Mouse (Mus musculus): Measurements from ENCODE around the gene Nomo1. TPM values are rescaled to one million over a fixed set of nuclear protein-coding genes. Genes with fewer than 3 reads are reported as not detected.
A peak's percentile ranks its signal among the peaks of the same experiment; 100 is the strongest.

The Nomo1 gene
- total RNA-seq (2021): 100 to 1,000 TPM; 103 to 109 TPM

DNA sequence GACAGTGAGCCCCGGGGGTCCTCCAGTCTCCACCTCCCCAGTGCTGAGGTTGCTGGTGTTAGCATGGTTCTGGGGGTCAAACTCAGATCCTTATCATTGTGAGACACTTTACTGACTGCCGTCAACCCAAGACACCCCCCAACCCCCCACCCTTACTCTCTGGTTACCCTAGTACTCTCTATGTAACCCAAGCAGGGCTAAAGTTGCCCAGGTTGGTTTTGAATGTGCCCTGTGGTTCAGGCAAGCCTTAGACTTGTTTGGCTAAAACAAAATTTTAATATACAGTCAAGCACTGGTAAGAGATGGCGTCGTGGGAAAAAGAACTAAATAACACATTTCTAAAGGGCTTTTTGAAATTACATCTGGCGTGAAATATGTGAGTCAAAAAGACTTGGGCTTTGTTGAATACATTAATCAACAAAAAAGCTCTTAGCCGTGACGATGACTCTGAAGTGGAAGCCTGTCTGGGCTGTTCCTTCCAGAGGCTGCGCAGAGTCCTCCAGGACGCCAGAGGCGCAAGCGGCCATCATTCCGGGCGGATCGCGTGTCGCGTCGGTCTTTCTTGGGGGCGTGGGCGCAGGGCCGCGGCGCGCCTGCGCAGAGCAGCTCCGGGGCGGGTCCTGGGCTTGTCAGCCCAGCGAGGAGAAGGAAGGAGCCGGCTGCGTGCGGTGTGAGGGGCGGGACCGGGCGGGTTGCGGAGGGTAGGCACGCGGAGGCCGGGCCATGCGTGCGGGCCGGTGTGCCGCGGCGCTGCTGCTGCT is at the start of gene Nomo1:
Gene Nomo1 (plus strand): TSS at position 590 of the 761 bp plus-strand sequence.
- peak; percentile 95 to 99 for DNase-seq (ENCODE audit: extremely low spot score in 1 of 2, low spot score in 1 of 2)

DNA sequence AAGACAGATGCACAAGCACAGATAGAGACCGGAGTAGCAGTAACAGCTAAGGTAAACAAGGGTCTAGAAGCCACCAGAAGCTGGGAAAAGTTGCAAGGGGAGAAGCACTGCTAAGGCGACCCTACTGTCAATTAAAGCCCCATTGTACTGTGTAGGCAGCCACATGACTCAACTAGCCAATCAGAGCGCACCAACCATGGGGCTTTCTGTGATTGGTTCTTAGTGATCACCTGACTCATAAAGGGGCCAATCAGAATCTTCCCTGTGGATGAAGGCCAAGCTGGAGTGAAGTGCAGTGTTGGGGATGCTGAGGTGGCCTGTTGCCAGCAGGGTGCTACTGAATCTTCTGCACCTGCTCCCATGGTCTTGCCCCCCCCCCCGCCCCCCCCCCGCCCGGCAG is 46.6 kb upstream of the Nomo1 start:
- no peak for DNase-seq (ENCODE audit: extremely low spot score in 1 of 2, low spot score in 1 of 2)

DNA sequence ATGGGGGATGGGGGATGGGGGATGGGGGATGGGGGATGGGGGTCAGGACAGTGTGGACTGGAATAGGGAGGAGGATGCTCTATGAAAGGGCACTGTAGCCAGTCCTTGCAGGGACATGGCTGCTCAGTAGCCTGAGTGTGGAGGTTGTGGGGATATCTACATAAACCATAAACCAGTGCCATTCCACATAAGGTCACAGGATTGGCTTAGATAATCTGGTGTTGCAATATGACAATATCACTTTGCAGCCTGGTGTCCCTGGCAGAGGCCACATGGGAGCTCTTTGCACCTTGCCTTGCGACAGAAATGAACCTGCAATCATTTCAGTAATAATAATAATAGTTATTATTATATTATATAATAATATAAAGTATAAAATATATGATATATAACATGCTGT is 45.2 kb upstream of the Nomo1 start:
- DNase-seq (ENCODE audit: extremely low spot score in 1 of 2, low spot score in 1 of 2): no peak

DNA sequence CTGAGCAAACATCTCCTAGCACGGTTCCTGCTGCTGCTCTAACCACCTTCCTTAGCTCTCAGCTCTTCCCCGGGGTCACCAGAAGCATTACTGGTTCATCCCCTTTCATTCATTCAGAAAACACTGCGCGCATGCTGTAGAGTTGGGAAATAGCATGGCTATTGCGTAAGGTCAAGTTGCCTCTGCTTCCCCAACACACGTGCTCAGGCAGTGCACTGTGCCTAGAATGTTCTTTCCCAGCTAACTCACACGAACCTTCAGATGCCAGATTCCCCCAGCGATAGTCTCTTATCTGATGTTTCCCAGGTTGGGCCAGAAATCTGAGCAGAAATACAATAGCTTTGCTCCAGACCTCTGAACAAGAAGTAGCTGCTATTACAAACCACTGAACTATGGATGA is 41.0 kb upstream of the Nomo1 start:
- DNase-seq (ENCODE audit: extremely low spot score in 1 of 2, low spot score in 1 of 2): no peak

DNA sequence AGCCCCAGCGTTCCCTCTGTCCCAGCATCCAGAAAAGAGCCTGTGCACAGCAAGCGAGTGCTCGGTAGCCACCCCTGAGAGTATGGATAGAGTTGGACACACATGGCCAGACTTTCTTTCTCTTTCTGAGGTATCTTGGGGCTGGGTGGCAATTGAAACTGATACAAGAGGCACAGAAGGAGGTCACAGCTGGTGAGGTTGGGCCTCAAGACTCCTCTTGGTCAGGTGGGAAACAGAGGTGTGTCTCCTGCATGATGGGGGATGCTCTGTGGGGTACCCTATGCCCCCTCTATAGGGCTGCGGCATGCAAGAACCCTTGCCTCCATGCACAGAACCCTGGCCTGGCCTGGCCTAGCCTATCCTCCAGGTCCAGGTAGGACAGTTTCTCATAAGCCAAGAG is 32.9 kb upstream of the Nomo1 start:
- no peak for DNase-seq (ENCODE audit: extremely low spot score in 1 of 2, low spot score in 1 of 2)

DNA sequence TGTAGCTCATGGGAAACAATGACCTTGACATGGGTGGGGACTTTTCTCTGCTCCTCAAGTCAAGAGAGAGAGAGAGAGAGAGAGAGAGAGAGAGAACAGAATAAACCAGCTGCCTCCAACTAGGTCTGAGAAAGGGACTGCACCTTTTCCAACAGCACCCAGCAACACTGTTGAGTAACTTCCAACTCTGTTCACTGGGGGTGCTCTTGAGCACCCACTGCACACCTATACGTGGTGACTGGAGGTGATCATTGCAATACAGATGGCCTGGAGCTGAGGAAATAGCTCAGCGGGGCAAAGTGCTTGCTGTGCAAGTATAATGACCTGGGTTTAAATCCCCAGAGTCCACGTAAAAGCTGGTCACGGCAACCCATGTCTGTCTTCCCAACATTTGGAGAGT is 30.8 kb upstream of the Nomo1 start:
- no peak for DNase-seq (ENCODE audit: extremely low spot score in 1 of 2, low spot score in 1 of 2)

DNA sequence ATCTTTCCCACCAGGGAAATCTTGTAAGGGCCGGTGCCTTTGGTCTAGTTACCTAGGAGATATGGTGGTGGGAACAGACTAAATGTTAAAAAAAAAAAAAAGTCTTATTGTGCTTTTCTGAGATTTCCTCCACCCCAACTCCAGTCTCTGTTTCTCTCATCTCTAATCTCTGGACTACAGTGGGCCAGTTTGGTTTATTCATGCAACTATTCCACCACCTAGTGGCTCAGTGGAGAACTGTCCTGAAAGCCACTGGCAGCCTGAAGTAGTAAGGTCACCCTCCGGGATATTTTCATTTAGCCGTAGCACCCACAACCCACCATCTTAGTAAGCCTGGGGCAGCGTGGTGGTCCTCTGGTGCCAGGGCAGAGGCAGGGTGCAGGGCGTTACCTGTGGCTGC is 23.9 kb upstream of the Nomo1 start:
- DNase-seq (ENCODE audit: extremely low spot score in 1 of 2, low spot score in 1 of 2): peak; percentile 23 to 72

DNA sequence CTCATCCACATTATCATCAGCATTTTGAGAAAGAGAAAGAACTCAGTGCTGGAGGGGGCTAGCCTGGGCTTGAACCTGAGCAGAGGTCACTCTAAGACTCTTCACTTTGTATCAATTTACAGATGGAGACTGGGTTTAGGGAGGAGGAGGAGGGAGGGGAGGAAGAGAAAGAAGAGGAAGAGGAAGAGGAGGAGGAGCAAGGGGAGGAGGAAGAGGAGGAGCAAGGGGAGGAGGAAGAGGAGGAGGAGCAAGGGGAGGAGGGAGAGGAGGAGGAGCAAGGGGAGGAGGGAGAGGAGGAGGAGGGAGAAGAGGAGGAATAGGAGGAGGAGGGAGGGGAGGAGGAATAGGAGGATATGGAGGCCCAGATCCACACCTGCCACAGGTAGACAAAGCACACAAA is 21.4 kb upstream of the Nomo1 start:
- DNase-seq (ENCODE audit: extremely low spot score in 1 of 2, low spot score in 1 of 2): no peak

DNA sequence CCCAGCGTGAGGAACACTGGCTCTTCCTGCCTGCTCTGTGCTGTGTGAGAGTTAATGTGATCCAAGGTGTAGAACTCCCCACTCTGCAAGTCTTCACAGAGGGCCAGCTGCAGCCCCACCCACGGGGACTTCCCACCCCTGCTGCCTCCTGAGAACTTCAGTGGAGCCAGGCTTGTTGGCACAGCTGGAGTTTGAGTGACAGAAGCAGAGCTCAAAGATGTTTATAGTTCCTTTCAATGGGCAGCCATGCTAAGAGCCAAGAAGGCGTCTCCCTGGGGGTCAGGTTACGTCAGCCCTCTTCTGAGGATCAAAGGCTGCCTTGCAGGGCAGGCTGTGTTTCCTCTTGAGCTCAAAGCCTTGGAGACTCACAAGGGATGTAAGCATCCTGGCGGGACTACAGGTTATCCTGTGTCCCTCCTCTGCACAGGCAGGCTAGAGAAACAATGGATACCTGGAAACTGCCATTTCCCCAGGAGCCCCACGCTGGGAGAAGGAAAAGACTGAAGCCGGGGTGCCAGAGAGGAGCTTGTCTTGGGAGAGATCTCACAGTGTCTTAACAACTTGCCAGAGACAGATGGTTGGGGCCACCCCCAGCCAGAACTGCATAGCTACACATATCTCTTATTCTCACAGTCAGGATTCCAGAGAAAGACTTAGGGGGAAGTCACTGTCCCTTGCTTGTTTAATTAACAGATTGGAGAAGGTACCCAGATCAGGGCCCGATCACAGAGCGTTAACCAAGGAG is 20.1 kb upstream of the Nomo1 start:
- no peak for DNase-seq (ENCODE audit: extremely low spot score in 1 of 2, low spot score in 1 of 2)

DNA sequence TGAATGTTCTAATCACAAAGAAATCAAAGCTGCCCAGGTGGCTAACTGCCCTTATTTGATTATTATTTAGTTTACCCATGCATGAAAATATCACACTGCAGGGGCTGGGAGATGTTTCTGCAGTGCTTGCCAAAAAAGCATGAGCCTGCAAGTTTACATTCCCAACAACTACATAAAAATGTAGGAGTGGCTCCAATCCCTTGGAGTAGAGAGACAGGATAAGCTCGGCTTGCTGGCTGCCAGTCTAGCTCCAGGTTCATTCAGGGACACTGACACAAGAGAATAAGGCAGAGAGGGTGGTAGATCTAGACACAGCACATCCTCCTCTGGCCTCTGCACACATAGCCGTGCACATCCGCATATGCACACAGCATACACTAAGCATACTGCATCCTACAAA is 13.9 kb upstream of the Nomo1 start:
- no peak for DNase-seq (ENCODE audit: extremely low spot score in 1 of 2, low spot score in 1 of 2)

DNA sequence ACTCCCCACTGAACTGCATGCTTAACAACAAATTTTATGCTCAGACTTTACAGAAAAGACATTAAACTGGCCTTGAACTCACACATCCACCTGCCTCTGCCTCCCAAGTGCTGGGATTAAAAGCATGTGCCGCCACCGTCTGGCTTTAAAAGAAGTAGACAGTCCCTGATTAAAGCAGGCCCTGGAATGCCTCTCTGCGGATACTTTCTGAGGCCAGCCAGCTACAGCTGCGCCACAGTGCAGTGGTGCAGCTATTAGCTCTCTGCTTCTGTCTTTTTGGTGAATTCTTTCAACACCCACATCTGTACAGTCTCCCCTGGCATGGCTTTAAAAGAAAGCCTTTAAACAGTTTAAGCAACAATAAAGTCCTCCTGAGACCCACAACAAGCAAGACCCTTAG is 11.5 kb upstream of the Nomo1 start:
- no peak for DNase-seq (ENCODE audit: extremely low spot score in 1 of 2, low spot score in 1 of 2)

DNA sequence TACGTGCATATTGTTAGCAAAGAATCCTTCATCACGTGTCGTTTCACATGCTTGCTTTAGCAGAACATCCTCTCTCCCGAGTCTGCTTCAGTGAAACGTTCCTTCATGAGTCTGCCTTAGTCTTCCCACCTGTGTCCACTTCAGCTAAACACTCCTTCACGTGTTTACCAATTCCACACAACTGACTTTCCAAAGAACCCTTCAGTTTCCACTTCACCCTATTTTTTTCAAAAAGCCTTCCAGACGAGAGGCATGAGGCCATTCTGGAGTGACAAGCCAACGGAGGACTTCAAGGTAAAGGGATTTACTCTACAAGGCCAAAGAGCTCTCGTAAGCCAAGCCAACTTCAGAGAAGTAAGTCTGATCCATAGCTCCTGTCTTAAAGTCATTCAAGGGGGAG is 8.1 kb upstream of the Nomo1 start:
- DNase-seq (ENCODE audit: extremely low spot score in 1 of 2, low spot score in 1 of 2): no peak

DNA sequence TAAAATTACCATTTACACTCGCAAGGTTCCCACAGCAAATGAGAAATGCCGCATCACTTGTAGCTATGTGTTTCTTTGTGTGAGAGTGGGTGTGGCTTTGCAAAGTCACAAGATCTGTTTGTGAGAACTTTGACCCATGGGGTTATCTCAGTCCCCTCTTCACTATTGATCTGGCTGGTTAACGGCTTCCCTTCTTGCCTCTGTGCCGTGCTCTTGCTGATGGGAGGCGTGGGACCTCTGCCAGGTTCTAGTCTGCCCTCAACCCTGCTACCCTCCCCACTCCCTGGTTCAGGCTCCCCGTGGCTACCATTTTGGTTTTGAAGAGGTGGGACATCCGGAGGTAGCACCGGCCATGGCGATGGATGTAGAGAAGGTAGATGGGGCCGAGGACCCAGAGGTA is 4.8 kb upstream of the Nomo1 start:
- no peak for DNase-seq (ENCODE audit: extremely low spot score in 1 of 2, low spot score in 1 of 2)

DNA sequence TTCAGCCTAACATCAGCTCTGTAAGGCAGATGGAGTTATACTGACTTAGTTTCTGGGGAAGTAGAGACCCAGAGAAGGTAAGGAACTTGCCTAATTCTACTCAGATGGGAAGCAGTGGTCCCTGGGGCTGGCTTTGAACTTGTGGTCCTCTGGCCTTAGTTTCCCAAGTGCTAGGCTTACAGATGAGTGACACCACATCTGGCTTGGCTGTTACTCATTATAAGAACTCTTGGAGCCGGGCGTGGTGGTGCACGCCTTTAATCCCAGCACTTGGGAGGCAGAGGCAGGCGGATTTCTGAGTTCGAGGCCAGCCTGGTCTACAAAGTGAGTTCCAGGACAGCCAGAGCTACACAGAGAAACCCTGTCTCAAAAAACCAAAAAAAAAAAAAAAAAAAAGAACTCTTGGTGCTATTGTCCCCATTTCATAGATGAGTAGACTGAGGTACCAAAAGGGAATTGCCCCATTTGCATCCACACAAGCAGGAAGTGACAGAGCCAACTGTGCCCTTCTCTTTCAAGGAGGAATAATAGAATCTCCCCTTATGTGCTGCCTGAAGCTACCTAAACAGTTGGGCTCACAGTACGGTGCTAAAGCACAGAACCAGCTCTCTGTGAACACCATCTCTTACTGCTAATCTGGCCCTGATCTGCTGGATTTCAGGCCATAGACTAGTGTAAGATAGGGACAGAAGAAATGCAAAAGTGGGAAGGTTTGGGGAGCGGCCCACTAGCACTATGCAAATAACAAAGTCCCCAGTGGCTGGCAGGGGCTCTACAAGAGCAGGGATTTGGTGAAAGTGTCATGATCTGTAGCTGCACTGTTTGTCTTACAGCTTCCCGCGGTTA is 4.0 kb upstream of the Nomo1 start:
- DNase-seq (ENCODE audit: extremely low spot score in 1 of 2, low spot score in 1 of 2): no peak

DNA sequence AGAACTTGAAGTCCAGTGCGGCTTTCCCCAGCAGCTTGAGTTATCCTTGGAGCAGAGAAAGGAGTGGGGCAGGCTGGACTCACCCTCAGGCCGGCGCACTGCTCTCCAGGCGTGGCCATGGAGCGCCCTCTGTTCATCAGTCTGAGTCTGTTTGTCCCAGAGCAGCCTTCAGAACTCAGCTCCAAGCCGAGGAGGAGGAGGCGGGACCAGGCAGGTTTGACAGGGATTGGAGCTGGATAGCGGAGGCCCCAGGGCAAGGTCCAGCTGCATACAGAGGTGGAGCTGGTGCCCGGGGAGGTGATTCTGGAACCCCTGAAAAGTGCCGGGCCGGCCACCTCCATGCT is 3.4 kb upstream of the Nomo1 start, which contains the start of gene Abcc6:
Gene Abcc6 (minus strand): TSS at position 158 of the 344 bp plus-strand sequence.
- DNase-seq (ENCODE audit: extremely low spot score in 1 of 2, low spot score in 1 of 2): no peak

DNA sequence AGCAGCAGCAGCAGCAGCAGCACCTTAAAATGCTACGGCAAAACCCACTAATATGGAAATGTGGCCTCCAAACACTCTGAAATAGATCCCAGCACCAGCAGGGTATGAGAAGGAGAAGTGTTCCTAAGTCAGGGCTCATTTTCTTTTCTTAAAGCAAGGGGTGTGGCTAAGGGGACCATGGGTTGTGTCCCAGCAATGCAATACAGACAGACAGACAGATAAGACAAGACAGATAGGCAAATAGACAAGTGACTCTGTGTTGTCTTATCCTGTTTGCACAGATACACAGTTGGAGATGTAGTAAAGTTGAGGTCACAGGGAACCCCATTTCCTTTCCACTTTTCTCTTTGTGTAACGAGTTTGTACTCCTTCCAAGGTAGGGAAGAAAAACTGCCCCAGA is 2.4 kb upstream of the Nomo1 start:
- DNase-seq (ENCODE audit: extremely low spot score in 1 of 2, low spot score in 1 of 2): no peak

DNA sequence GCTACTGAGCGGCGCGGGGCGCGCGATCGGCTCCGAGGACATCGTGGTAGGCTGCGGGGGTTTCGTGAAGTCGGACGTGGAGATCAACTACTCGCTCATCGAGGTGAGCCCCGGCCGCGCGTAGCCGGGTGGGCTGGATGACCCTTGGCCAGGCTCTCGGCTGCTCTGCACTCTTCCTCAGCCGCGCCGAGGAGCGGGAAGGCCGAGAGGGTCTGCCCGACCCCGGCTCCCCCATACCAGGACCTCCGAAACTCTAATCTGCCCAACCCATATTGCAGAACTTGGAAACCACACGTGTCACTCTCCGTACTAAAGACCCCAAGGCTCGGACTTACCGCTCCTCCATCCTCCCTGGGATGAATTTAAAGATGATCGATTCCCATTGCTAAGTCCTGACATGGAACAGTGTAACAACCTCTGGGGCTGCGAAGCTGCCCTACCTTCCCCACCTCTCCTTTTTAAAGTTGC is 406 bp downstream of the Nomo1 start:
- no peak for DNase-seq (ENCODE audit: extremely low spot score in 1 of 2, low spot score in 1 of 2)

DNA sequence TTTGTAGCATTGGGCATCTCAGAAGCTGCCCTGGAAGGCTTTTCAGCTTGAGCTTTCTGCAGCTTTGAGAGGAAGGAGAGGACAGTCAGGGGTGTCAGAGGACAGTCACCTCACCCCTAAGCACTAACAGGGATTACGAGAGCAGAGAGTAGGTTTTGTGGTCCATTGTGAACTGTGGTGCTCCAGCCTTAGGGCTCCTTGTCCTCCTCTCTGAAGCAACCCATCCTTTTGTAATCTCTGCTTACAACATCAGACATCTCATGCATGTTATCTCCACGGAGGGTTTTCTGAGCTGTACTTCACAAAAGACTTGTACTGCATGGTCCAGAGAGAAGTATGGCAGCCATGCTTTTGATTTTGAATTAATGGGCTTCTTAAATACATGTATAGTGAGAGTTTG is 1.5 kb downstream of the Nomo1 start:
- no peak for DNase-seq (ENCODE audit: extremely low spot score in 1 of 2, low spot score in 1 of 2)

DNA sequence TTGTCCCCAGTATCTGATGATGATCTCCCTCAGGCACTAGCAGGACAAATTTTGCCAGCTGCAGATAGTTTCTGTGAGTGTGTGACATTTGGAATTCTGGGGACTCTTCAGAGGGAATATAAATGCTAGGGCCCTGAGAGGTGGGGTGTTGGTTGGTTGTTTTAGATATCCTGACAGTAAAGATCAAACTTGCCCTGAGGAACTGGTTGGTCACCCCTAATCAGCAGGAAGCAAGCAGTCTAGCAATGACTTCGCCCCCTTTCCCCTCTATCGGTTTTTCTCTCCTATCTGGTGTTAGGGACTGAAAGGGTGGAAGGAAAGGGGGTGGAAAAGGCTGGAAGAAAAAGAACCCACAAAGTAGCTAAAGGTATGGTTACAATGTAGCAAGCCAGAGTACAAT is 2.0 kb downstream of the Nomo1 start:
- DNase-seq (ENCODE audit: extremely low spot score in 1 of 2, low spot score in 1 of 2): no peak

DNA sequence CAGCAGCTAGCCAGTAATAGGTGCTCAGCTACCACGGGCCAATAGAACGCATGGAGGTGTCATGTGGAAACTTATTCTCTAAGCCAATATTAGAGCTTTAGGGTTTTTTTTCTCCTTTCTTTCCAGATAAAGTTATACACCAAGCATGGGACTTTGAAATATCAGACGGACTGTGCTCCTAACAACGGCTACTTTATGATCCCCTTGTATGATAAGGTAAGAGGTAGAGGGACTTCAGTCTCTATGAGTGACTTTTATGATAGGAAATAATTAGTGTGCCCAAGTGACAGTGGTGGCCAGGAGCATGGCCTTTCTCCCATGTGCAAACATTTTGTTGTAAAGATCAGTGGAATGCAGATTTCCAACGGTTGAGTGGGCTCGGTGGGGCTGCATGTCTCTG is 3.9 kb downstream of the Nomo1 start:
- DNase-seq (ENCODE audit: extremely low spot score in 1 of 2, low spot score in 1 of 2): no peak

DNA sequence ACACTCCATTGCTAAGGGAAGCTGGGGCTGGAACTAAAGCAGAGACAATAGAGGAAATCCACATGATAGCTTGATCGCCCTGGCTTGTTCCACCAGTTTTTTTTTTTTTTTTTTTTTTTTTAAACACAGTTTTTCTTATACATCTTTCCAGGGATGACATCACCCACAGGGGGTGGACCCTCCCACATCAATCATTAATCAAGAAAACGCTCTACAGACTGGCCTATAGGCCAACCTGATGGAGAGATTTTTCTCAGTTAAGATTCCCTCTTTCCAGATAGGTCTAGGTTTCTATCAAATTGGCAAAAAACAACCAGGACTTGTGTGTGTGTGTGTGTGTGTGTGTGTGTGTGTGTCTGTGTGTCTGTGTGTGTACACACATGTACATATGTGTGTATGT is 6.4 kb downstream of the Nomo1 start:
- no peak for DNase-seq (ENCODE audit: extremely low spot score in 1 of 2, low spot score in 1 of 2)
